Mouse (Mus musculus) kidney, postnatal 4 days (tissue): ENCODE results near the gene Clk3.

Experiments used
- DNase-seq, 2 experiments: peaks; one replicate each; pipeline ENCODE4 v3.0.0; 2021; ENCODE audit warnings: mixed read lengths in 2 of 2

The Clk3 gene

DNA sequence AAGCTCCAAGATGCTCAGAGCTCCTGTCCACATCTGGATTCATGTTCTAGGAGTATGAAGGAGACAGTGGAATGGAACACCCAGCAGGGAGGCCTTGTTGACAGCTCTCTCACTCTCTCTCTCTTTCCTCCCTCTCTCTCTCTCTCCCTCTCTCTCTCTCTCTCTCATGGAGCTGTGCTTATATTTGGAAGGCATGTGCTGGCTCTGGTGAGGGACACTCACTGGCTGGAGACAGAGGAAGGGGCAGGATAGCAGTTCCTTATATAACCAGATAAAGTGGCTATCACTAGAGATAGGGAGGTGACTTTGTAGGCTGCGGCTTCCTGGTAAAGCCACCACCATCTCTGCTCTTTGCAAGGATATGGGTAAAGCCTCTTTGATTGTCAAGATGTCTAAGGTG lies 4.6 kb upstream of the Clk3 start:
- DNase-seq = no peak

DNA sequence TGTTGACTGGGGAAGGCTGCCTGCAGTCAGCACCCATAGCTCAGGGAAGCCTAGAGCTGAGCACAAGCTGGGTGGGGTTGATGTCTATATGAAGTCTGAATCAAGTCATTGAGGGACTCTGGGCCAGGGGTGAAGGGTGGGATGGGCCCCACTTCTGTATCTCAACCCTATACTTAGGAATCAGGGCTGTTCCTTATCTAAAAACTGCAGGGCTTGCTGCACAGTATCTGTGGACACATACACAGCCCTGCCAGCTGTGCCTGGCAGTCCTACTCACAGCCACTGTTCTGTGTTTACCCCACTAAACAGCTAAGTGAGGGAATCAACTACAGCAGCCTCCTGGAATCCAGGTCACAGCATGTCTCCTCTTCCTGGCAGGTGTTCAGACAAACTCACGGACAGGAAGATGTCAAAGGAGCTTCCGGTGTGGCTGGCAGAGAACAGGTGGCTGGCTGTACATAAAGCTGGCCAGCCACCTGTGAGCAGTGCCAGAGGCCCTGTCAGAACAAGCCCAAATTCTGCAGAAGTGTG lies 3.9 kb upstream of the Clk3 start:
- no peak for DNase-seq

GRCm38 (mm10) chr9:57767231-57767630 lies 1.6 kb upstream of the Clk3 start:
- DNase-seq = no peak

GRCm38 (mm10) chr9:57766431-57766830 lies 771 bp upstream of the Clk3 start:
- DNase-seq = no peak

DNA sequence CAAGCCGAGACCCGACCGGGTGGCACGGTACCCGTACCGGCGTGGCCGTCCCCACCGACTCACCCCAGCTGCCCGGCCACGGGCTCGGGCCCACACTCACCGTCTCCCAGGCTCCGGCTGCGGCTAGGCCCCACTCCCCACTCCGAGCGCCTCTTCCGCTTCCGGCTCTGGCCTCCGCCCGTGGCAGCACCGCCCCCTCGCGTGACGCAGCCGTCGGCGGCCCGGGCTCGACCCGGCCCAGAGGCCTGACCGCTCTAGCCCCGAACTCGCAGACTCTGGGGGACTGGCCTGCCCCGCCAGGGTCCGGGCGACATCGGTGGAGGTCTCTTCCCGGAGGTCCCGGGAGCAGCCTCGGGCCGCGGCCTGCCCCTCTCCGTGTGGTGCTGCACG lies 691 bp downstream of the Clk3 start:
- peak; percentile 97 for DNase-seq

GRCm38 (mm10) chr9:57764147-57764973 lies 1.3 kb downstream of the Clk3 start:
- DNase-seq = peak; percentile 84 to 87

- DNase-seq = peak; percentile 66 to 77
Measured at GRCm38 (mm10) chr9:57762563-57762991, 3.1 kb downstream of the Clk3 start.

DNA sequence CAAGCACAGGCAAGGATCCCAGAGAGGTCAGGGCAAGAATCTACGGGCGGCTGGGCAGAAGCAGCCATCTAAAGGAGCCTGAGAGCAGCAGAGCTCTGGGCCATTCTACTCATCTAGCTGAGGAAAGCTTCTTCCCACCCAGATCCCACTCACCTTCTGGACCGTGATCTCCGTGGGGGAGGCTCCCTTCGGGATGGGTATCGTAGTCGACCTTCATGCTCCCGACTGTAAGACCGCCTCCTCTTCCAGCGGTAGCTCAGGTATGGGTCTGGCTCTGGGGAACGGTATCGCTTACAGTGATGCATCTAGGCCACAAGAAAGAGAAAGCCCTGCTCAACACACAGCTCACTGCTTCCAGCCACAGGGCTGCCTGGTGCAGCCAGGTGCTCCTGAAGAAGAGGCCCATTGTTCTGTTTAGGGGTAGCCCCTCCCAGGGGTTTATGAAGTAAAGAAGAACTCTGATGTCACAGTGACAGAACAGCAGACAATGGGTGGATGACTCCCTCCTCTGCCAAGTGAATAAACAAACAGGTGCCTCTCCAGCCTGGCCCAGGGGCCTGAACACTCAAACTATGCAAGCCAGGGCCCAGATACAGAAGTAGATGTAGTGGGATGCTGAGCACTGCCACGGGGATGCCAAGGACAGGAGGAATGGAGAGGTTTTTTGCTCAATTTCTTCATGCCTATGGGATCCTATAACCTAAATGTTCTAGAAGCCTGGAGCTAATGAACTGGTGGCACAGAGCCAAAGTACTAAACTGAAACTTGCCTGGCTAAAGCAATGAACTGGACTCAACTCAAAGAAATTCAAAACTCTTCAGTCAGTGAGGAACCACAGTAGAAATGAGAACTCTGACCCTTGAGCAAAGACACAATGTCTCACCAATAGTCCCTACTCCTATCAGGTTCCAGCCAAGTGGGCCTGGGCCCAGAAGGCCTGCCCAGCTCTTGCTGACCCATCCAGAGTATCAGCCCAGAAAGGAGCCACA lies 3.8 kb downstream of the Clk3 start:
- no peak for DNase-seq

GRCm38 (mm10) chr9:57760416-57761146 lies 5.1 kb downstream of the Clk3 start:
- no peak for DNase-seq

- peak; percentile 78 to 86 for DNase-seq
Measured at GRCm38 (mm10) chr9:57759289-57759688, 6.4 kb downstream of the Clk3 start.

GRCm38 (mm10) chr9:57758528-57758927 lies 7.1 kb downstream of the Clk3 start:
- no peak for DNase-seq

DNA sequence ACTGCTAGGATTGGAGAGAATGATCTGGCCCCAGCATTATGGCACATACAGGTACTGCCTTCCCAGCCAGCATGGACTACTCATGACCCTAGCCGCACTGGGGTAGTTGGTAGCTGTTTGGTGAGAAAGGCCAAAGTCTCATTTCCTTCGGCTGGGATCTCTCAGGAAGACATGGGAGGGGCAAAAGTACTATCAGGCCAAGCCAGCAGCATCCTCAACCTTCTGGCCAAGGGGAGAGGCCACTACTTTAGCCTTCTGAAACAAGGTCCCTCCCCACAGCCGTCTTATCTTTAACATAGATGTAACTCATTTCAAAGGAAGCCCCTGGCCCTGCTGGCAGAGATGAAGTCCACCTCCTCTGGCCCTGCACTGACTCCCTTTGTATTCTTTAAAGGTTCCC lies 8.1 kb downstream of the Clk3 start:
- no peak for DNase-seq

DNA sequence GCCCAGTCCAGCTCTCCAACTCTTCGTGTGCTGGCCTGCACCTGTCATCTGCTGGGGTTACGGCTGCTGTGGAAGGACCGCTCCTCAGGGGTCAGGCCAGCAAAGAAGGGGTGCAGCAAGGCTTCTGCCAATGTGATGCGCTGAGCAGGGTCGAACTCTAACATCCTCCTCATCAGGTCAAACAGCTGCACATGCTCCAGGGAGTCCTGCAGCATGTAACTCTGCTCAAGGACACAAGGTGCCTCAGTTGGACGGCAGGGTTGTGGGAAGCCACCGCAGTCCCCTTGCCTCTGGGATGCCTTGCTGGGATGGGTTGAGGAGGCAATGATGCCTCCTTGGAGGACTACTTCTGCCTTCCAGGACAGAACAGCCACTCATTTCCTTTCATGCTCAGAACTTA lies 14.8 kb downstream of the Clk3 start:
- DNase-seq = no peak

DNA sequence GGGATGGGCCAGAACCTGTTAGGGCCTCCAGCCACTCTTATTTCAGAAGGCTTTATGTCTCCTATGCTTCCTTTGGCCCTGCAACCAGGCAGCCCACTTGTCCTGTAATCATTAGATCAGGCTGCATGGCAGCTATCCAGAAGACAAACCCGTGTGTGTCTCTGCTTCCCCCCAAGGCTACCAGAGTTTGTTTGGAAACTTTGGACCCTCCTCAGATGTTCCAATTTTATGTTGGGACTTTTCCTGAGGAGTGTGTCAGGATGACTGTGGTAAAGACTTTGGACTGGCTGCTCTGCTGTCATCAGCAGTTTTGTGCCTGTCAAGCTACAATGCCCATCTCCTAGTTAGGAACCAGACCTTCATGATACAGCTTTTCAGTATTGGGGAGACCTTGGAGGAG lies 16.8 kb downstream of the Clk3 start:
- peak in 1 of 2 experiments; percentile 40 for DNase-seq

- no peak for DNase-seq
Measured at GRCm38 (mm10) chr9:57748137-57748536, 17.5 kb downstream of the Clk3 start.

DNA sequence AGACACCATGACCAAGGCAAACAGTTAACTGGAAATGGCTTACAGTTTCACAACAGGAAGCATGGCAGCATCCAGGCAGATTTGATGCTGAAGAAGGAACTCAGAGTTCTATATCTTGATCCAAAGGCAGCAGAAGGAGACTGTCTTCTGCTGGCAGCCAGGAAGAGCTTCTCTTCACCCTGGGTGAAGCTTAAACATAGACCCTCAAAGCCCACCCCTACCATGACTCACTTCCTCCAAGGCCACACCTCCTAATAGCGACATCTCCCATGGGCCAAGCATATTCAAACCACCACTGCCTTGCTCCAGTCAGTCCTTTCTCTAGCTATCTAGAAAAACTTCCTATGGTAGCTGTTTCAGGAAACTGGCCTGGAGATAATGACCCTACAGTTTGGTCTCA lies 18.6 kb downstream of the Clk3 start:
- no peak for DNase-seq

- peak; percentile 51 to 60 for DNase-seq
Measured at GRCm38 (mm10) chr9:57744462-57745091, 21.1 kb downstream of the Clk3 start.

DNA sequence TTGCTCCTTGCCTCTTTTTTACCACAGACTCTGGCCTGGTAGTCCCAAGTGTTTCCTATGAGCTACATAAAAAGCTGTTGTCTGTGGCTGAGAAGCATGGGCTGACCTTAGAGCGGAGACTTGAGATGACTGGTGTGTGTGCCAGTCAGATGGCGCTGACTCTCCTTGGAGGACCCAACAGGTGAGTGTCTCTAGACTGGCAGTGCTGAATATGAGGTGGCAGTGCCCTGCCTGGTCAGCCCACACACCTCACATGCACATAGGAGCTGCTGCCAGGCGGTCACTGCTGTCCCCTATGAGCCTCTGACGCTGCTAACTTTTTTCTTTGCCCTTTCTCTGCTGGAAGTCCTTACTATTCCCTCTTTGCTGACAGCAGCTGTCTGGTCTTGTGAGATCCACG lies 25.8 kb downstream of the Clk3 start:
- no peak for DNase-seq

GRCm38 (mm10) chr9:57733606-57734005 lies 32.1 kb downstream of the Clk3 start:
- DNase-seq = no peak

DNA sequence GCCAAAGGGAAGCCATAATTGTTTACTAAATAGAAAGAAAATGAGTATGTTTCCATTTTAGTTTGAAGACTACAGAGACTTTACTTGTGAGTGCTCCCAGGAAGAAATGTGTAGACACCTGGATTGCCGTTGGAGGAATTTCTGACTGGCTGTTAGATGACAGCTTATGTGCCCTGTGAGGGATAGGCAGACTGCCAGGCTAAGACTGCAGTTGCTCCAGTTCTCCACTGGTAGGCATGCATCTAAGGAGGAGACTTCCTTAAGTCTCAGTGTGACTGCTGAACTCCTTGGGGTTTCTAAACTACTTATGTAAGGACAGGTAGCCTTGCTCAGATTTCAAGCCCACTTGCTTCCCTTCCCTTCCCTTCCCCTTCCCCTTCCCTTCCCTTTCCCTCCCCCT lies 37.3 kb downstream of the Clk3 start:
- DNase-seq = no peak

DNA sequence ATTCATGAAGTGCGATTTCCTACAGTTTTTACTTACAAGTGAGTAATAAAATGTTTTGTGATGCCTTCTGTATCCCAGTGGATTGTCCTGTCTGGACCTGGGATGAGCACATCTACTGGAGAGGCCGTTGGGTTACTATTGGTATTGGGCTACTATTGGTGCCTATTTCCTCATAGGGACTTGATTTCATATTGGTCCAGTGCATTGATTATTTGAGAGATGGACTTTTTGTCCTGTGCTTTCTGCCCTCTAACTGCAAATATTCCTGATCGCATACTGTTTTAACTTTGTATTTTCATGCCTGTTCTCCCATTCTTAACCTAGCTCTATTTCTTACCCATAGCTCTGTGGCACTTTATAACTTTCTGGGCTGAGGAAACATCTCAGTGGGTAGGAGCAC lies 41.0 kb downstream of the Clk3 start:
- no peak for DNase-seq

DNA sequence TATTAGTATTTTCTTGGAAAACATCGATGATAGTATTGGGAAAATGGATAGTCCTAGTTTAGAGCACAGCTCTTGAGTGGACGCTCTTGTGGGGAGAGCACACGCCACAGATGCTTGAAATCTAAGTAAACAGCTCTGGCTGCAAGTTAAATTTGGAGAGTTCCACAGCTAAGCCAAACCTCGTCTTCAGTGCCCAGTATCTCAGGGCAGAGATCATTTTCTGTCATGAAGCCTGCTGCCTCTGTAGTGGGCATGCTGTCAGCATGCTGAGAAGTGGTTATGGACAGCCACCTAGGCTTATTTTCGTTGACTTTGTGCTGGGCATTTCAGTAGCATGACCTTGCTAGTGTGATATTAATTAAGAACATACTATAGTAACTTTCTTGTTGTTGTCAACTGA lies 41.9 kb downstream of the Clk3 start:
- no peak for DNase-seq
